Mouse (Mus musculus): ENCODE measurements around the gene Bcl2l12. TPM values are rescaled to one million over a fixed set of nuclear protein-coding genes. Genes with fewer than 3 reads are reported as not detected.

The Bcl2l12 gene
- polyA plus RNA-seq, 1 experiment = 20.5 TPM

GRCm38 (mm10) chr7:45015957-45016612, 17.6 kb upstream of the Bcl2l12 start, which contains the start of gene Scaf1:
Gene Scaf1 (minus strand): TSS chr7:45016363.
- TF ChIP-seq CTCF (IDR thresholded peaks at IDR 0.05; ENCODE audit: borderline replicate concordance, extremely low read depth, insufficient read depth, insufficient read length) (no peak), POLR2A (IDR thresholded peaks at IDR 0.05; ENCODE audit: borderline replicate concordance, extremely low read depth, insufficient read depth, insufficient read length, poor library complexity, severe bottlenecking) (peak; percentile 66)
- peak; percentile 100 for DNase-seq (ENCODE audit: low read depth)

- TF ChIP-seq POLR2A (IDR thresholded peaks at IDR 0.05; ENCODE audit: borderline replicate concordance, extremely low read depth, insufficient read depth, insufficient read length, poor library complexity, severe bottlenecking) (no peak), CTCF (IDR thresholded peaks at IDR 0.05; ENCODE audit: borderline replicate concordance, extremely low read depth, insufficient read depth, insufficient read length) (no peak)
These were observed 16.9 kb upstream of the Bcl2l12 start for GRCm38 (mm10) chr7:45015344-45015956.

GRCm38 (mm10) chr7:45014096-45014451, 15.6 kb upstream of the Bcl2l12 start:
- no peak for DNase-seq (ENCODE audit: low read depth)
- TF ChIP-seq POLR2A (IDR thresholded peaks at IDR 0.05; ENCODE audit: borderline replicate concordance, extremely low read depth, insufficient read depth, insufficient read length, poor library complexity, severe bottlenecking) (no peak), CTCF (IDR thresholded peaks at IDR 0.05; ENCODE audit: borderline replicate concordance, extremely low read depth, insufficient read depth, insufficient read length) (no peak)

More at GRCm38 (mm10) chr7:45015344-45015956, 16.9 kb upstream of the Bcl2l12 start:
- no peak for DNase-seq (ENCODE audit: low read depth)

GRCm38 (mm10) chr7:45013366-45014095, 15.0 kb upstream of the Bcl2l12 start:
- no peak for DNase-seq (ENCODE audit: low read depth)

GRCm38 (mm10) chr7:45012824-45013223, 14.3 kb upstream of the Bcl2l12 start:
- no peak for TF ChIP-seq CTCF (IDR thresholded peaks at IDR 0.05; ENCODE audit: borderline replicate concordance, extremely low read depth, insufficient read depth, insufficient read length)
- TF ChIP-seq POLR2A (IDR thresholded peaks at IDR 0.05; ENCODE audit: borderline replicate concordance, extremely low read depth, insufficient read depth, insufficient read length, poor library complexity, severe bottlenecking) = no peak
- no peak for DNase-seq (ENCODE audit: low read depth)

More at GRCm38 (mm10) chr7:45013366-45014095, 15.0 kb upstream of the Bcl2l12 start:
- TF ChIP-seq CTCF (IDR thresholded peaks at IDR 0.05; ENCODE audit: borderline replicate concordance, extremely low read depth, insufficient read depth, insufficient read length) = no peak
- no peak for TF ChIP-seq POLR2A (IDR thresholded peaks at IDR 0.05; ENCODE audit: borderline replicate concordance, extremely low read depth, insufficient read depth, insufficient read length, poor library complexity, severe bottlenecking)

- no peak for TF ChIP-seq CTCF (IDR thresholded peaks at IDR 0.05; ENCODE audit: borderline replicate concordance, extremely low read depth, insufficient read depth, insufficient read length)
- TF ChIP-seq POLR2A (IDR thresholded peaks at IDR 0.05; ENCODE audit: borderline replicate concordance, extremely low read depth, insufficient read depth, insufficient read length, poor library complexity, severe bottlenecking) = no peak
- DNase-seq (ENCODE audit: low read depth) = no peak
These were observed 13.5 kb upstream of the Bcl2l12 start for GRCm38 (mm10) chr7:45012011-45012410.

- TF ChIP-seq POLR2A (IDR thresholded peaks at IDR 0.05; ENCODE audit: borderline replicate concordance, extremely low read depth, insufficient read depth, insufficient read length, poor library complexity, severe bottlenecking) (no peak), CTCF (IDR thresholded peaks at IDR 0.05; ENCODE audit: borderline replicate concordance, extremely low read depth, insufficient read depth, insufficient read length) (no peak)
- no peak for DNase-seq (ENCODE audit: low read depth)
These were observed 9.9 kb upstream of the Bcl2l12 start for GRCm38 (mm10) chr7:45008411-45008810.

- no peak for DNase-seq (ENCODE audit: low read depth)
- TF ChIP-seq CTCF (IDR thresholded peaks at IDR 0.05; ENCODE audit: borderline replicate concordance, extremely low read depth, insufficient read depth, insufficient read length) = no peak
- TF ChIP-seq POLR2A (IDR thresholded peaks at IDR 0.05; ENCODE audit: borderline replicate concordance, extremely low read depth, insufficient read depth, insufficient read length, poor library complexity, severe bottlenecking) = no peak
These were observed 9.3 kb upstream of the Bcl2l12 start for GRCm38 (mm10) chr7:45007846-45008245.

- no peak for DNase-seq (ENCODE audit: low read depth)
These were observed 8.6 kb upstream of the Bcl2l12 start for GRCm38 (mm10) chr7:45007141-45007540.

GRCm38 (mm10) chr7:45006503-45006902, 8.0 kb upstream of the Bcl2l12 start:
- no peak for TF ChIP-seq CTCF (IDR thresholded peaks at IDR 0.05; ENCODE audit: borderline replicate concordance, extremely low read depth, insufficient read depth, insufficient read length)
- TF ChIP-seq POLR2A (IDR thresholded peaks at IDR 0.05; ENCODE audit: borderline replicate concordance, extremely low read depth, insufficient read depth, insufficient read length, poor library complexity, severe bottlenecking) = no peak
- DNase-seq (ENCODE audit: low read depth) = no peak

More at GRCm38 (mm10) chr7:45007141-45007540, 8.6 kb upstream of the Bcl2l12 start:
- TF ChIP-seq CTCF (IDR thresholded peaks at IDR 0.05; ENCODE audit: borderline replicate concordance, extremely low read depth, insufficient read depth, insufficient read length) (no peak), POLR2A (IDR thresholded peaks at IDR 0.05; ENCODE audit: borderline replicate concordance, extremely low read depth, insufficient read depth, insufficient read length, poor library complexity, severe bottlenecking) (no peak)

GRCm38 (mm10) chr7:45005321-45005992, 6.9 kb upstream of the Bcl2l12 start:
- TF ChIP-seq CTCF (IDR thresholded peaks at IDR 0.05; ENCODE audit: borderline replicate concordance, extremely low read depth, insufficient read depth, insufficient read length) (no peak), POLR2A (IDR thresholded peaks at IDR 0.05; ENCODE audit: borderline replicate concordance, extremely low read depth, insufficient read depth, insufficient read length, poor library complexity, severe bottlenecking) (no peak)
- DNase-seq (ENCODE audit: low read depth) = no peak

Measured in brain, embryonic 14.5 days (tissue).